Mouse (Mus musculus) heart, embryonic 14.5 days (tissue): Measurements from ENCODE around the gene Slc19a1. TPM values are rescaled to one million over a fixed set of nuclear protein-coding genes. Genes with fewer than 3 reads are reported as not detected.

Experiments
- ATAC-seq: fragments of 200-750 bp; cut with Nextera tagmentation; 2 replicates; pipeline ENCODE4 v1.8.0; 2017; ENCODE audit warnings: low read depth, moderate TSS enrichment; ENCODE audit not compliant: insufficient number of reproducible peaks, insufficient read depth, low FRiP score
- H3K27ac ChIP-seq, 2 experiments: fragments of 200-500 bp in 1 of 2; fragments of 300-500 bp in 1 of 2; sonication (generic) in 1 of 2; replicated peaks in 1 of 2; 2 replicates each; pipeline ENCODE4 v1.5.1; 2012 to 2014; ENCODE audit warnings: low read depth in 2 of 2, low read length in 2 of 2, control low read depth in 1 of 2, mild to moderate bottlenecking in 1 of 2, mixed read lengths in 1 of 2; ENCODE audit not compliant: control insufficient read depth in 1 of 2, insufficient read depth in 1 of 2
- H3K27me3 ChIP-seq: fragments of 300-500 bp; sonication (generic); 2 replicates; pipeline ENCODE4 v1.6.1; 2014; ENCODE audit warnings: mild to moderate bottlenecking, low read length, control low read depth; ENCODE audit not compliant: control insufficient read depth, insufficient read depth
- H3K36me3 ChIP-seq: fragments of 300-500 bp; sonication (generic); 2 replicates; pipeline ENCODE4 v1.6.1; 2014; ENCODE audit warnings: mild to moderate bottlenecking, control low read depth, low read length, mixed read lengths; ENCODE audit not compliant: control insufficient read depth, insufficient read depth
- H3K4me1 ChIP-seq, 2 experiments: fragments of 200-500 bp in 1 of 2; fragments of 300-500 bp in 1 of 2; sonication (generic) in 1 of 2; 2 replicates each; pipeline ENCODE4 v1.6.1; 2012 to 2014; ENCODE audit warnings: low read length in 2 of 2, control low read depth in 1 of 2, mixed read lengths in 1 of 2; ENCODE audit not compliant: control insufficient read depth in 2 of 2, insufficient read depth in 2 of 2
- H3K4me2 ChIP-seq: fragments of 300-500 bp; sonication (generic); 2 replicates; pipeline ENCODE4 v1.6.1; 2014; ENCODE audit warnings: mild to moderate bottlenecking, low read length
- H3K4me3 ChIP-seq, 2 experiments: fragments of 200-500 bp in 1 of 2; fragments of 300-500 bp in 1 of 2; sonication (generic) in 1 of 2; 2 replicates each; pipeline ENCODE4 v1.5.1; 2012 to 2014; ENCODE audit warnings: low read length in 2 of 2, mild to moderate bottlenecking in 2 of 2, control low read depth in 1 of 2, low read depth in 1 of 2, moderate library complexity in 1 of 2; ENCODE audit not compliant: control insufficient read depth in 1 of 2, insufficient read depth in 1 of 2
- H3K9ac ChIP-seq: fragments of 300-500 bp; sonication (generic); 2 replicates; pipeline ENCODE4 v1.6.1; 2014; ENCODE audit warnings: mild to moderate bottlenecking, low read length
- H3K9me3 ChIP-seq: fragments of 300-500 bp; sonication (generic); 2 replicates; pipeline ENCODE4 v1.6.1; 2016; ENCODE audit warnings: low read length, control low read depth; ENCODE audit not compliant: control insufficient read depth
- WGBS: fragments of 180-500 bp; shearing (Covaris S2); extraction: QIAGEN DNeasy Blood & Tissue Kit; methylation state at CpG from one replicate; pipeline ENCODE4 v1.1.7; 2014; 5-methylcytosine and 5-hydroxymethylcytosine counted together
- polyA plus RNA-seq: library from polyadenylated mRNA; unstranded; fragments of >200 nt; fragmentation: Nextera tagmentation; extraction: Ambion mirVana; gene quantifications from 2 replicates; pipeline ENCODE4 v1.2.1, GENCODE M21; 2014

Slc19a1 gene
- polyA plus RNA-seq, 1 experiment from 2014 or later, result 12.2 TPM

GRCm38 (mm10) chr10:77022301-77023130, 9.5 kb upstream of the Slc19a1 start:
- Histone ChIP-seq H3K27me3 (no peaks in the 10 kb centered on the region; the same call in 1 of the 2 replicates), H3K9ac (no peak overlapping the region), H3K4me3 (no peak overlapping the region), H3K4me1 (peaks cover 0 to 3% of the 10 kb centered on the region in 2 experiments; a peak in 1 of 4 replicates), H3K9me3 (no peaks in the 10 kb centered on the region), H3K27ac (no peak overlapping the region), H3K4me2 (no peak overlapping the region), H3K36me3 (no peaks in the 10 kb centered on the region)
- WGBS, result 78% methylated on average over 13 of the region's 13 CpGs
- no peak for ATAC-seq

GRCm38 (mm10) chr10:77024231-77024630, 7.8 kb upstream of the Slc19a1 start:
- H3K9me3 ChIP-seq, result no peaks in the 10 kb centered on the region
- 52% methylated on average over 5 of the region's 5 CpGs for whole genome bisulfite sequencing
- H3K4me2 ChIP-seq, result no peak overlapping the region
- no peaks in the 10 kb centered on the region; the same call in 1 of the 2 replicates for H3K27me3 ChIP-seq
- ATAC-seq, result no peak
- H3K9ac ChIP-seq, result no peak overlapping the region
- H3K27ac ChIP-seq, result no peak overlapping the region
- H3K4me1 ChIP-seq, result peaks cover 0 to 3% of the 10 kb centered on the region in 2 experiments; a peak in 1 of 4 replicates
- no peak overlapping the region for H3K4me3 ChIP-seq
- no peaks in the 10 kb centered on the region for H3K36me3 ChIP-seq

GRCm38 (mm10) chr10:77026944-77027343, 5.1 kb upstream of the Slc19a1 start:
- no peaks in the 10 kb centered on the region for H3K36me3 ChIP-seq
- H3K4me3 ChIP-seq, result no peak overlapping the region
- no peak for ATAC-seq
- H3K4me1 ChIP-seq, result no peaks in the 10 kb centered on the region
- no peak overlapping the region for H3K4me2 ChIP-seq
- H3K27me3 ChIP-seq, result peaks cover 3% of the 10 kb centered on the region; the same call in 1 of the 2 replicates
- H3K9me3 ChIP-seq, result no peaks in the 10 kb centered on the region
- no peak overlapping the region for H3K9ac ChIP-seq
- no peak overlapping the region for H3K27ac ChIP-seq
- WGBS, result 81% methylated on average over 3 of the region's 3 CpGs

GRCm38 (mm10) chr10:77028782-77029296, 3.2 kb upstream of the Slc19a1 start:
- H3K27me3 ChIP-seq, result peaks cover 5% of the 10 kb centered on the region; the same call in 1 of the 2 replicates
- 70% methylated on average over 6 of the region's 6 CpGs for WGBS
- H3K27ac ChIP-seq, result no peak overlapping the region
- H3K4me1 ChIP-seq, result peaks cover 4 to 5% of the 10 kb centered on the region in 2 experiments
- H3K4me2 ChIP-seq, result no peak overlapping the region
- H3K9ac ChIP-seq, result no peak overlapping the region
- no peak overlapping the region for H3K4me3 ChIP-seq
- no peak for ATAC-seq
- H3K9me3 ChIP-seq, result no peaks in the 10 kb centered on the region
- H3K36me3 ChIP-seq, result no peaks in the 10 kb centered on the region

GRCm38 (mm10) chr10:77029761-77030160, 2.3 kb upstream of the Slc19a1 start:
- Histone ChIP-seq H3K4me3 (no peak overlapping the region), H3K27me3 (0 out of 2 replicates have a peak, but pooled peaks cover 5% of the 10 kb centered on the region), H3K36me3 (no peaks in the 10 kb centered on the region), H3K9ac (no peak overlapping the region), H3K4me2 (no peak overlapping the region), H3K4me1 (peaks cover 7 to 11% of the 10 kb centered on the region in 2 experiments), H3K27ac (no peak overlapping the region), H3K9me3 (no peaks in the 10 kb centered on the region)
- 76% methylated on average over 4 of the region's 4 CpGs for WGBS
- no peak for ATAC-seq

DNA sequence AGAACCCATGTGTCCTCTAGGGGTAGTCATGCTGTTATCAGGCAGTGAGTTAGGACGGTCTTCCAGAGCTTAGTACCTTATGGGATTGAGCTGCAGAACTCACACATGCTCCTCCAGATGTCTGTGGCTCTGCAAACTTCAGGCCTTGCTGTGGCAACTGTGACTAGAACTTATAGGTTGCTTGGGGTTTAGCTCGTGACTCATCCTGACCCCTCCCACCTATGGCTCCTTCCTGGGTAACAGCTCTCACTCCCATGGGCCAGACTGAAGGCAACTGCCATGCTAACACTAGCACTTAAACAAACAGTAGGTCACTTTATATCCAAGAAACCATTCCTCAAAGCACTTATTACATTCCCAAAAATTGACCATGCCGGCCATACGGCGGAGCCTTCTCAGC, 1.4 kb upstream of the Slc19a1 start:
- Histone ChIP-seq H3K4me1 (peaks cover 7 to 11% of the 10 kb centered on the region in 2 experiments), H3K27me3 (0 out of 2 replicates have a peak, but pooled peaks cover 5% of the 10 kb centered on the region), H3K27ac (no peak overlapping the region), H3K9ac (no peak overlapping the region), H3K9me3 (no peaks in the 10 kb centered on the region), H3K36me3 (no peaks in the 10 kb centered on the region), H3K4me3 (no peak overlapping the region), H3K4me2 (no peak overlapping the region)
- WGBS, result 87% methylated on average over 5 of the region's 5 CpGs
- no peak for ATAC-seq

DNA sequence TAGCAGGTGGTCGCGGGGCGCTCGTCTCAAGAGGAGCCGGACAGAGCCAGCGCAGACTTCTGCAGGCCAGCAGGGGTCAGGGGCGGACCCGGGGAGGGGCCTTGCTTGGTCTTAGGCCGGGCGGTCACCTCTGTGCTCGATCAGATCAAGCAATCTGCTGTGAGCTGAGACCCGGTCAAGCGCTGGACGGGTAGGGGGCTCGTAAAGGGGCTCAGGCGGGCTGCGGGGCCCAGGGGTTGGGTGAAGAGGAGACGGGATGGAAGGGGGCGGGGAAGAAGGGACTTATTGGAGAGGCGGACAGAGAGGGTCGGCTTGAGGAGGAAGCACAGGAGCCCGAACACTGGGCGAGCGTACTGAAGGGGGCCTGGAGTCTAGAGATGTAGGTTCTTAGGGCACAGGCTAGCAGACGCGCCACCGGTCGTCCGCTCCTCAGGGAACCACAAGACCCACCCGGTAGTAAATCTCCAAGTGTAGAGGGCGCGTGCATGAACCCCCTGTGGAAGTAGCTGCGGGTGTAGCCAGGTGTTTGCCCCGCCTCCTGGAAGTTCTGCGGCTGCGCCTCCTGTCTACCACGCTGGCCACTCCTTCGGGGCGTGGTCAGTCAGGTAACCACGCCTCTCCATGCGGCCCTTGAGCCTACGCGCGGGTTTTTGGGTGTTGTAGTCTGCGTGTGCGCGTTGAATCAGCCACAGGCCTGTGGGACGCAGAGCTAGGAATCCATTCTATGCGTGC, 716 bp downstream of the Slc19a1 start:
- Histone ChIP-seq H3K36me3 (no peaks in the 10 kb centered on the region), H3K9me3 (no peaks in the 10 kb centered on the region), H3K27me3 (0 out of 2 replicates have a peak, but pooled peaks cover 5% of the 10 kb centered on the region), H3K4me1 (peaks cover 7 to 11% of the 10 kb centered on the region in 2 experiments), H3K27ac (peak overlapping the region in 1 of 2 experiments; percentile 57; a peak in 1 of 4 replicates), H3K9ac (peak overlapping the region; percentile 83), H3K4me3 (peak overlapping the region; percentile 65 to 76), H3K4me2 (peak overlapping the region; percentile 94)
- WGBS, result under 1% methylated on average over 49 of the region's 49 CpGs
- peak; percentile 89 for ATAC-seq
